Mouse (Mus musculus): ENCODE measurements around the gene Disp2. TPM values are rescaled to one million over a fixed set of nuclear protein-coding genes. Genes with fewer than 3 reads are reported as not detected.
A peak's percentile ranks its signal among the peaks of the same experiment; 100 is the strongest.

Disp2 gene
- polyA plus RNA-seq, 1 experiment, result 227 TPM

DNA sequence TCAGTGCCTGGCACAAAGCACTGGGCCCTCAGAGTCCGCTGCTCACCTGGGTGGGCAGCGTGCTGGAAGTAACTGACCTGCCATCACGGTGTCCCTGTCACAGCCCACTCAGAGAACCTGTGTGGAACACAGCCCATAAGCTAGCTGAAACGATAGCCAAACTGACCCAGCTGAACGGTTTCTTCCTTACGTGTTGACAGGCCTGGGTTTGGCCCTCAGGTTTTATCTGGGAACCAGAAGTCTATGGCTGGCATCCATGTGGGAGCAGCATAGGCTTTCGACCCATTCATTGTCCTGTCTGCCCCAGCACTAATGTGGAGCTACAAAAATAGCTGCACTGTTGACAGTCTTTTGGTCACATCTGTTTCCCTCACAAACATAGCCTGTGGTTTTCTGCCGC lies 29.0 kb upstream of the Disp2 start:
- H3K4me3 ChIP-seq (replicated peaks; ENCODE audit: insufficient read depth, low read depth, low read length), result no peak overlapping the region
- H3K27me3 ChIP-seq (ENCODE audit: control insufficient read depth, insufficient read depth, low read length), result no peaks in the 10 kb centered on the region
- 42% methylated on average over 8 of the region's 8 CpGs for WGBS
- peaks cover 20% of the 10 kb centered on the region for H3K4me1 ChIP-seq (ENCODE audit: control insufficient read depth, insufficient read depth, low read length)
- TF ChIP-seq CTCF (IDR thresholded peaks at IDR 0.05; ENCODE audit: borderline replicate concordance, insufficient read depth, low read depth, low read length) (no peak), POLR2A (IDR thresholded peaks at IDR 0.05; ENCODE audit: borderline replicate concordance, insufficient read depth, low read length) (no peak)
- no peak overlapping the region for H3K27ac ChIP-seq (ENCODE audit: insufficient read depth, low read length)
- no peak for DNase-seq

DNA sequence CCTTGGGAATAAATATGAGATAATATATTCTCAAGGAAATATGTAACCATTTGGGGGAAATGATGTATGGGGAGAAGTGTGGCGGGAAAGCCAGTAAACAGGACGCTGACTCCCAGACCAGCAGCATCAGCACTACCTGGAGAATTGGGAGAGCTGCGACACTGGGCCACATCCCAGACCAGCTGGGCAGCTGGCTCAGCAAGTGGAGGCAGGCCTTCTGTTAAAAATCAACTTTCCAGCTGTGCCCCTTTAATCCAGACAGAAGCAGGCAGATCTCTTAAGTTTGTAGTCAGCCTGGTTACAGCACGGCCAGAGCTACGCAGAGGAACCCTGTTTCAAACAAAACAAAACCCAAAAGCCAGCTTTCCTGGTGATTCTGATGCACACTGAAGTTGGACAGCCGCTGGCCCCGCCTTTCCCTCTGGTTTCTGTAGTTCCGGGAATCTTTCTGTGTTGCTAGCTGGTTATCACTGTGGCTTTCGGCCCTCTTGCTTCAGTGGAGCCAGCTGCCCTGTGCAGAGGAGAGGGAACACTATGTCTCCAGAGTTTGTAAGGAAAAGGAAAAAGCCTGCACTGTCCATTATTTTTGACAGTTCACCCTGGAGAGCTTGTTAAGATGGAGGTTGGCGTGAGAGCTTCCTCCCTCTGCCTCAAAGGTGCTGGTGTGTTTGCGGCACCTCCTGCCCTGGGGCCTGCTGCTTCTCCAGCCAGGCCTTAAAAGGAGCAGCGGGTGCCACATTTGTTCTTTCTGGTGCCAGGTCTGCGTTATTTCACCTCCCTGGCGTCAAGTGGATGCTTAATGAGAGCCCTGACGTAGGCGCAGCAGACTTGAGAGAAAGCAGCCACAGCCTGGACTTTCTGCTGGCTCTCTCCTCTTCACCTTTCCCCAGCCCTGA lies 27.4 kb upstream of the Disp2 start:
- Histone ChIP-seq H3K27ac (ENCODE audit: insufficient read depth, low read length) (no peak overlapping the region), H3K27me3 (ENCODE audit: control insufficient read depth, insufficient read depth, low read length) (no peaks in the 10 kb centered on the region), H3K4me1 (ENCODE audit: control insufficient read depth, insufficient read depth, low read length) (peaks cover 20% of the 10 kb centered on the region), H3K4me3 (replicated peaks; ENCODE audit: insufficient read depth, low read depth, low read length) (no peak overlapping the region)
- no peak for DNase-seq
- 54% methylated on average over 16 of the region's 16 CpGs for WGBS
- no peak for TF ChIP-seq POLR2A (IDR thresholded peaks at IDR 0.05; ENCODE audit: borderline replicate concordance, insufficient read depth, low read length)
- no peak for TF ChIP-seq CTCF (IDR thresholded peaks at IDR 0.05; ENCODE audit: borderline replicate concordance, insufficient read depth, low read depth, low read length)

DNA sequence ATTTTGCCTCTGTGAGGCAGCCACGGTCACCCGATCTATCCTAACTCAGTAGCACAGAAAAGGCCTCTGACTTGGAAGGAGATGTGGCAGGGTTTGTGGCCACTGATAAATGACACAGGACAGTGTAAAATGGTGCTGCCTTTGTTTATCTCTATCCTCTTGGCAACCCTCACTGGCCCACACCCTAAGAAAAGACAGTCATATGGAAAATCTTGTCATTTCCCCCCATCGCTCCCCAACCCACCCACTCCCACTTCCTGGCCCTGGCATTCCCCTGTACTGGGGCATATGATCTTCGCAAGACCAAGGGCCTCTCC lies 26.8 kb upstream of the Disp2 start:
- H3K4me1 ChIP-seq (ENCODE audit: control insufficient read depth, insufficient read depth, low read length), result peaks cover 18% of the 10 kb centered on the region
- no peak overlapping the region for H3K4me3 ChIP-seq (replicated peaks; ENCODE audit: insufficient read depth, low read depth, low read length)
- 77% methylated on average over 4 of the region's 4 CpGs for WGBS
- DNase-seq, result no peak
- no peak overlapping the region for H3K27ac ChIP-seq (ENCODE audit: insufficient read depth, low read length)
- no peak for TF ChIP-seq CTCF (IDR thresholded peaks at IDR 0.05; ENCODE audit: borderline replicate concordance, insufficient read depth, low read depth, low read length)
- TF ChIP-seq POLR2A (IDR thresholded peaks at IDR 0.05; ENCODE audit: borderline replicate concordance, insufficient read depth, low read length), result no peak
- no peaks in the 10 kb centered on the region for H3K27me3 ChIP-seq (ENCODE audit: control insufficient read depth, insufficient read depth, low read length)

GRCm38 (mm10) chr2:118754143-118754542 lies 25.4 kb upstream of the Disp2 start:
- Histone ChIP-seq H3K27me3 (ENCODE audit: control insufficient read depth, insufficient read depth, low read length) (no peaks in the 10 kb centered on the region), H3K4me3 (replicated peaks; ENCODE audit: insufficient read depth, low read depth, low read length) (no peak overlapping the region), H3K4me1 (ENCODE audit: control insufficient read depth, insufficient read depth, low read length) (peaks cover 10% of the 10 kb centered on the region), H3K27ac (ENCODE audit: insufficient read depth, low read length) (no peak overlapping the region)
- 97% methylated on average over 5 of the region's 5 CpGs for WGBS
- DNase-seq, result no peak
- TF ChIP-seq CTCF (IDR thresholded peaks at IDR 0.05; ENCODE audit: borderline replicate concordance, insufficient read depth, low read depth, low read length) (no peak), POLR2A (IDR thresholded peaks at IDR 0.05; ENCODE audit: borderline replicate concordance, insufficient read depth, low read length) (no peak)

DNA sequence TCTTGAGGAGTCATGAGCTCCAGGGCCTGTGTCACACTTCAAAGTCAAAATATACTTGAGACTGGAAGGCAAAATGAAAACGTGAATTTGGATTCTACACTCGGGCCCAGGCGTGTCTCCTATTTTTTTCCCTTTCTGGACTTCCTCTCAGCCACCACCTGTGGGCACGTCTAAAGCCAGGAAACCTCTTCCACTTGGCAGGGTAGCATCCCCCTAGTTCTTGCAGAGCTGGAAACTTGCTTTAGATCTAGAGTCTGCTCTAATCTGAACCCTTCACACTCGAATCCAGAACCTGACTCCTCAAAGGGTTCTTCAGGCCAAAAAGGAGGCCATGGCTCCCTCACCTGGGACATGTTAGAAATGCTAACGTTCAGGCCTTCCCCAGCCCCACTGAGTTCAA lies 24.1 kb upstream of the Disp2 start:
- Histone ChIP-seq H3K4me1 (ENCODE audit: control insufficient read depth, insufficient read depth, low read length) (peaks cover 10% of the 10 kb centered on the region), H3K27ac (ENCODE audit: insufficient read depth, low read length) (no peak overlapping the region), H3K4me3 (replicated peaks; ENCODE audit: insufficient read depth, low read depth, low read length) (no peak overlapping the region), H3K27me3 (ENCODE audit: control insufficient read depth, insufficient read depth, low read length) (no peaks in the 10 kb centered on the region)
- no peak for DNase-seq
- 79% methylated on average over 6 of the region's 6 CpGs for WGBS
- TF ChIP-seq CTCF (IDR thresholded peaks at IDR 0.05; ENCODE audit: borderline replicate concordance, insufficient read depth, low read depth, low read length) (no peak), POLR2A (IDR thresholded peaks at IDR 0.05; ENCODE audit: borderline replicate concordance, insufficient read depth, low read length) (no peak)

GRCm38 (mm10) chr2:118756103-118756502 lies 23.4 kb upstream of the Disp2 start:
- Histone ChIP-seq H3K4me3 (replicated peaks; ENCODE audit: insufficient read depth, low read depth, low read length) (no peak overlapping the region), H3K4me1 (ENCODE audit: control insufficient read depth, insufficient read depth, low read length) (peaks cover 14% of the 10 kb centered on the region), H3K27ac (ENCODE audit: insufficient read depth, low read length) (no peak overlapping the region), H3K27me3 (ENCODE audit: control insufficient read depth, insufficient read depth, low read length) (no peaks in the 10 kb centered on the region)
- DNase-seq, result no peak
- 85% methylated on average over 4 of the region's 4 CpGs for WGBS
- no peak for TF ChIP-seq CTCF (IDR thresholded peaks at IDR 0.05; ENCODE audit: borderline replicate concordance, insufficient read depth, low read depth, low read length)
- no peak for TF ChIP-seq POLR2A (IDR thresholded peaks at IDR 0.05; ENCODE audit: borderline replicate concordance, insufficient read depth, low read length)

GRCm38 (mm10) chr2:118759828-118760227 lies 19.7 kb upstream of the Disp2 start:
- Histone ChIP-seq H3K4me1 (ENCODE audit: control insufficient read depth, insufficient read depth, low read length) (peaks cover 30% of the 10 kb centered on the region), H3K27ac (ENCODE audit: insufficient read depth, low read length) (no peak overlapping the region), H3K4me3 (replicated peaks; ENCODE audit: insufficient read depth, low read depth, low read length) (no peak overlapping the region), H3K27me3 (ENCODE audit: control insufficient read depth, insufficient read depth, low read length) (no peaks in the 10 kb centered on the region)
- peak in 1 of 2 experiments; percentile 40 for DNase-seq
- TF ChIP-seq POLR2A (IDR thresholded peaks at IDR 0.05; ENCODE audit: borderline replicate concordance, insufficient read depth, low read length), result no peak
- peak; percentile 34; the same call in 1 of the 2 replicates for TF ChIP-seq CTCF (IDR thresholded peaks at IDR 0.05; ENCODE audit: borderline replicate concordance, insufficient read depth, low read depth, low read length)
- 50% methylated on average over 8 of the region's 8 CpGs for WGBS

Measured in cerebellum, adult 2 months (tissue).